Mouse (Mus musculus) gastrocnemius, adult 2 months (tissue): ENCODE results near the gene Siah1b. TPM values are rescaled to one million over a fixed set of nuclear protein-coding genes. Genes with fewer than 3 reads are reported as not detected.

Source experiments
- DNase-seq: peaks from one replicate; pipeline ENCODE4 v3.0.0; 2022
- H3K27ac ChIP-seq: fragments of 200-600 bp; 2 replicates; pipeline ENCODE4 v1.8.1; 2022; ENCODE audit warnings: mild to moderate bottlenecking
- H3K4me3 ChIP-seq: fragments of 200-600 bp; 2 replicates; pipeline ENCODE4 v1.8.1; 2022; ENCODE audit warnings: mild to moderate bottlenecking, moderate library complexity
- CTCF ChIP-seq: fragments of 200-600 bp; IDR thresholded peaks from 2 replicates; pipeline ENCODE4 v1.8.1; 2022; ENCODE audit warnings: antibody characterized with exemption, mild to moderate bottlenecking, moderate library complexity
- intact Hi-C: fragments of 180-260 bp; cut with DNase I; formaldehyde crosslinking; loops from one replicate; pipeline ENCODE4 v1.15.1; 2025
- long read RNA-seq, 2 experiments: library from polyadenylated mRNA; stranded (forward); transcript quantifications; one replicate each; pipeline ENCODE4 v2.0.0; 2021
- total RNA-seq, 2 experiments: library from RNA; stranded (reverse); gene quantifications; 2 replicates each; pipeline ENCODE4 v1.2.3; 2021

Siah1b gene
- total RNA-seq = 1 to 10 TPM; 3.2 to 3.3 TPM
- long read RNA-seq, experiment 1, partial matches to known transcripts = 0 of 5 reads
- long read RNA-seq, experiment 1, other reads (novel, unspliced or antisense) = 1 of 5 reads
- long read RNA-seq, experiment 2, partial matches to known transcripts = 0 of 4 reads
- long read RNA-seq, experiment 2, other reads (novel, unspliced or antisense) = 0 of 4 reads

- TF ChIP-seq CTCF = no peak
- intact Hi-C loops = no loop called here
- DNase-seq = peak; percentile 95
- Histone ChIP-seq H3K27ac (peak within 1 kb of the TSS; percentile 95), H3K4me3 (peak within 1 kb of the TSS; percentile 82)
These were observed at the start of gene Siah1b for GRCm38 (mm10) chrX:164076040-164076775. Siah1b (minus strand) TSS chrX:164076493.

GRCm38 (mm10) chrX:164123942-164124341 is 47.6 kb upstream of the Siah1b start:
- no peak for TF ChIP-seq CTCF
- no peak for DNase-seq
- no peak overlapping the region for H3K27ac ChIP-seq
- intact Hi-C loops = no loop called here
- H3K4me3 ChIP-seq = no peak overlapping the region

- DNase-seq = no peak
- no peak overlapping the region for H3K4me3 ChIP-seq
- no peak for TF ChIP-seq CTCF
- intact Hi-C loops = no loop called here
- H3K27ac ChIP-seq = no peak overlapping the region
These were observed 37.5 kb upstream of the Siah1b start for GRCm38 (mm10) chrX:164113744-164114143.

- no peak overlapping the region for H3K4me3 ChIP-seq
- DNase-seq = no peak
- no peak for TF ChIP-seq CTCF
- no peak overlapping the region for H3K27ac ChIP-seq
- intact Hi-C loops = no loop called here
These were observed 34.9 kb upstream of the Siah1b start for GRCm38 (mm10) chrX:164111146-164111545.

- no peak overlapping the region for H3K27ac ChIP-seq
- DNase-seq = no peak
- TF ChIP-seq CTCF = no peak
- intact Hi-C loops = no loop called here
- no peak overlapping the region for H3K4me3 ChIP-seq
These were observed 26.4 kb upstream of the Siah1b start for GRCm38 (mm10) chrX:164102656-164103055.

- TF ChIP-seq CTCF = no peak
- no peak for DNase-seq
- Histone ChIP-seq H3K4me3 (no peak overlapping the region), H3K27ac (no peak overlapping the region)
- intact Hi-C loops = no loop called here
These were observed 25.9 kb upstream of the Siah1b start for GRCm38 (mm10) chrX:164102198-164102597.

GRCm38 (mm10) chrX:164101483-164101882 is 25.2 kb upstream of the Siah1b start:
- intact Hi-C loops = no loop called here
- no peak overlapping the region for H3K4me3 ChIP-seq
- H3K27ac ChIP-seq = no peak overlapping the region
- DNase-seq = no peak
- TF ChIP-seq CTCF = peak; percentile 21; the same call in 1 of the 2 replicates

GRCm38 (mm10) chrX:164095838-164096237 is 19.5 kb upstream of the Siah1b start:
- Histone ChIP-seq H3K4me3 (no peak overlapping the region), H3K27ac (no peak overlapping the region)
- intact Hi-C loops = no loop called here
- DNase-seq = no peak
- TF ChIP-seq CTCF = no peak

GRCm38 (mm10) chrX:164093435-164093834 is 17.1 kb upstream of the Siah1b start:
- Histone ChIP-seq H3K27ac (no peak overlapping the region), H3K4me3 (no peak overlapping the region)
- DNase-seq = no peak
- no peak for TF ChIP-seq CTCF
- intact Hi-C loops = no loop called here

- H3K27ac ChIP-seq = no peak overlapping the region; the same call in 1 of the 2 replicates
- intact Hi-C loops = no loop called here
- TF ChIP-seq CTCF = no peak
- H3K4me3 ChIP-seq = no peak overlapping the region
- no peak for DNase-seq
These were observed 16.2 kb upstream of the Siah1b start for GRCm38 (mm10) chrX:164092300-164093169.

- no peak for DNase-seq
- Histone ChIP-seq H3K27ac (no peak overlapping the region), H3K4me3 (no peak overlapping the region)
- no peak for TF ChIP-seq CTCF
- intact Hi-C loops = loop anchor here (10.0 kb wide), 1 partner anchor 85 kb away; no protein-coding TSS in a partner anchor
These were observed 13.6 kb upstream of the Siah1b start for GRCm38 (mm10) chrX:164089916-164090315.

GRCm38 (mm10) chrX:164088582-164088981 is 12.3 kb upstream of the Siah1b start, which contains the start of gene Cltrn:
Cltrn (plus strand) TSS chrX:164088830.
- no peak for DNase-seq
- intact Hi-C loops = loop anchor here (10.0 kb wide), 1 partner anchor 86 kb away; no protein-coding TSS in a partner anchor
- Histone ChIP-seq H3K4me3 (no peak within 1 kb of the TSS), H3K27ac (no peak within 1 kb of the TSS)
- no peak for TF ChIP-seq CTCF

GRCm38 (mm10) chrX:164082030-164082429 is 5.7 kb upstream of the Siah1b start:
- Histone ChIP-seq H3K27ac (no peak overlapping the region), H3K4me3 (no peak overlapping the region)
- TF ChIP-seq CTCF = no peak
- intact Hi-C loops = loop anchor here (10.0 kb wide), 1 partner anchor 93 kb away; no protein-coding TSS in a partner anchor
- no peak for DNase-seq
